Mouse (Mus musculus) retina, postnatal 7 days (tissue): ENCODE results near the gene Sema4b.
A peak's percentile ranks its signal among the peaks of the same experiment; 100 is the strongest.

Experiments
- DNase-seq: peaks from one replicate; pipeline ENCODE4 v3.0.0-alpha.2; 2012; ENCODE audit warnings: low read depth, low spot score

Gene Sema4b

GRCm38 (mm10) chr7:80197371-80197770 lies 10.7 kb downstream of the Sema4b start:
- no peak for DNase-seq

DNA sequence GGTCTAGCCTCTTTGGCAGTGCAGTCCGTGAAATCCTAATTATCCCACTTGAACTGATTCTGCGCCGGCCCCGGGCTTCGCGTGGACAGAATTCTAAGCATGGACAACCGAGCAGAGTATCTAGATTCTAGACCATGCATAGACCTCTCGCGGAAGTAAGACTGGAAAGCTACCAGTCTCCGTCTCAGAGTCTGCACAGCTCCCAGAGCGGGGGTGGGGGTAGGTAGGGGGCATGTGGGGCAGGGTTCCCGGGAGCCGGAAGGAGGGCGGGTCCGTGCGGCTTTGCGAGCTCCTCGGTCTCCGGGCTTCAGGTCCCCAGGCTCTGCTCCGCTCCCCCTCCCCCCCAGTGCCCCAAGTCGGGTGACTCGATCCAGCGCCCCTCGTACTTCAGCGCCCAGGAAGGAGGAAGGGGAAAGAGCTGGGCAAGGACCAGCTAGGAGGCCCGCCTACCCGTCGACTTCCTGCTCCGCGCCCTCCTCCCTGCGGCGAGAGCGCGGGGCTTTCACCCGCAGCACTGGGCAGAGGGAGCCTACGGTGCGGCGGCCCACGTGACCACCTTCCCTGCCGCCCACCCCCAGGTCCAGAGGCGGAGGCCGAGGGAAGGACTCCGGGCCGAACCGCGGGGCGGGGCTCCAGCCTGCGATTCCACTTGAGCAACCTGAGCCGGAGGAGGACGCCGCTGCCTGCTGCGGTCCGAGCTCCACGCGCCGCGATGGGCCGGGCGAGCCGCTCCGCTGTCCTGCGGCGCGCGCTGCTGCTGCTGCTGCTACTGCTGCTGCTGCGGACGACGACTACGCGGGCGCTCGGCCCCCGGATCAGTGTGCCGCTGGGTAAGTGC lies 11.5 kb downstream of the Sema4b start:
- DNase-seq, result peak; percentile 65

DNA sequence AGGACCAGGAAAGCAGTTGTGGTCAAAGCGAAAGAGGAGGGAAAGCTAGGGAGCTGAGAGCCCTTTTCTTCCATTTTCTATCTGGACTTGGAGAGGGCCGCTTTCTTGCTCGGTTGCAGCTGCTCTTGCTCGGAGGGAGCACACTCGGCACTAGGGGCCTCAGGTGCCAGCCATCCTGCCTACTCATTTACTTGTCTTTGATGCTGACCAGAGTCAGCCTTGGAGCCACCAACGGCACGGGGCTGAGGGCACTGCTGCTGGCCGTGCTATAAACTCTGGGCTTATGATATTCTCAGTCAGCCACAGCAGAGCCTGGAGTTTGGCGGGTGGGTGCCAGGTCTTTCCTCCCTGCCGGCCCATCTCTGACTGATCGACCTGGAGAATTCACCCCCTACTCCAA lies 12.2 kb downstream of the Sema4b start:
- no peak for DNase-seq

GRCm38 (mm10) chr7:80199286-80199685 lies 12.6 kb downstream of the Sema4b start:
- DNase-seq, result no peak

DNA sequence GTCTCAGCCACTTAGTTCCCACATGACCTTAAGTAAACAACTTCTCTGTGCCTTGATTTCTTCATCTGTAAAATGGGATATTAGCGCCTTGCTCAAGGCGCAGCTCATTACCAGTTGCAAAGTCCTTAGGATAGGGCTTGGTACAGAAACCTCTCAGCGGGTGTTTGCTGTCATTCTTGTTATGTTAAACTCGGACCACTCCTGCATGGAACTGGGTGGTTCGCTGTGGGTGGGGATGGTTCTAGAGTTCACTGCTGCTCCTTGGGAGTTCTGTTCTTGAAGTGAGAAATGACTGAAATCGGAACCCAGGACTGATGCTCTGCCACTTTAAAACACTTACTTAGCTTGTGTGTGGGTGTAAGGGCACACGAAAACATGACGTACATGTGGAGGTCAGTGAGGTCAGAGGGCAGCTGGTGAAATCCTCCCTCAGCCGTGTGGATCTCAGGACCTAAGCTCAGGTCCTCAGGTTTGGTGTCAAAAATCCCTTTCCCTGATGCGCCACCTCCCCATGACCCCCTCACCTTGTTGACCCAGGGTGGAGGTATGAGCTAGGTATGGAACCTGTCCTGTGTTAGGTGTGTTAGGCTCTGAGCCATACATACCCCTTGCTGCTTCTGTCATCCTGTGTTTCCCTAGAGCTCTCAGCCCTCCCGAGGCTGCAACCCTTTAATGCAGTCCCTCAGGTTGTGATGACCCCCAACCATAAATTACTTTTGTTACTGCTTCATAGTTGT lies 13.4 kb downstream of the Sema4b start:
- no peak for DNase-seq

DNA sequence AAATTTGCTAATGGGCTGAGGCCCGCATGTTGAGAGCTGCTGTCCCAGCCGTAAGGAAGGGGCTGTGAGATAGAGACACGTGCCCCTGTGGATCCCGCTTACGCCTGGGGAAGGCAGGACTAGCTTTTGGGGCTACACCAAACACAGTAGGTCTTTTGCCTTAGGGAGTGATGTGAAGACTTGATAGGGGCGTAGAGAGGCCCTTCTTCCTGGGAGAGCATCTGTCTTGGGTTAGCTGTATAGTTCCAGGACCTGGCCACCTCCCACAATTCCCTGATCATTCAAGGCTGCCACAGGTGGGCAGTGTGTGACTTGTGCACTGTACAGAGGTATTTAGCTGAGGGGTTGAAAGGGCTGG lies 13.9 kb downstream of the Sema4b start:
- DNase-seq, result no peak

- DNase-seq, result no peak
These were observed 14.4 kb downstream of the Sema4b start for GRCm38 (mm10) chr7:80200963-80201539.

DNA sequence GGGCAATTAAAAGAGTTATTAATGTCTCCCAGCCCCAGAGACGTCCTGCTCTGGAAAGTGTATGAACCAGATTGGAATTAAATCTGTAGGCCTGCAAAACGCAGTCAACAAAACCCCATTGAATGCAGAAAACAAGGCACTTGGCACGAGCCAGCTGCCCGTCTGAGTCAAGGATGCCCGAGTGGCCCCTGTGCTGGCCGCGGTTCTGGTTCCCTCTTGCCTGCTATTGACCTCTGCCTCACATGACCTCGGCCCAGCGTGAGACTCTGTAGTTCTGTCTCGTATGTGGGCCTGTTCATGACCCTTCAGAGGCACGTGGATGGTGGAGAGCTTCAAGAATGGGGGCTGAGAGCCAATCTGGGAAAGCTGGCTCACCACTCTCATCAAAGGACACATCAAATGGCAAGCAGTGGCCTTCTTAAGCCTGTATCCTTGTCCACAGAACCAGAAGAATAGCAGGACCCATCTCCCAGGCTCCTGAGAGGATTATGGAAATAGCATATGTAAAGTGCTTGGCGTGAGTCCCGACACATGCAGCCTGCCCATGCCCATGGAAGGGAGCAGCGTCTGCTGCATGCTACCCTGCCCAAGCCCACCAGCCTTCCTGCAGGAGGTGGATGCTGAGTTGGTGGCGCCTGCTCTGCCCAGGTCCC lies 15.4 kb downstream of the Sema4b start:
- DNase-seq, result no peak

- DNase-seq, result no peak
These were observed 16.3 kb downstream of the Sema4b start for GRCm38 (mm10) chr7:80202961-80203360.

DNA sequence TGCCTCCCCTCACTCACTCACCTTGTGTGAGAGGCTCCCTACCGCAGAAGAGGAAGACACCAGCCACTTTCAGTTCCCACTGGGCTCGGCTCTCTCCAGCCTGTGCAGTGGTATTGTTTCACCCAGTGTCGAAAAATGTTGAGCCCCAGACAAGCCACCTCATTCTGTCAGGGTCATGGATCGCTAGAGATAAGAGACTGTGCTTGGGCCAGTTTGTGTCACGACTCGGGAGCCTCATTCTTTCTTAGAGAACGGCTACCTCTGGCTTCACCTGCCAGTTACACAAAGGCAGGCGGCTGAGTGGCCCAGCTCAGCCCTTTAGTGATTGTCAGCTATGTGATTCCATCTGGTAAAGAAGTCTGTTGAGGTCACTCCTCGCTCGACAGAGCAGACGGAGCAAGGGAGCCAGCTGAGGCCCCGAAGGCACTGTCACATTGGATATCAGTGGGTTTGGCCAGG lies 17.0 kb downstream of the Sema4b start:
- DNase-seq, result no peak

GRCm38 (mm10) chr7:80204362-80204761 lies 17.7 kb downstream of the Sema4b start:
- DNase-seq, result no peak

DNA sequence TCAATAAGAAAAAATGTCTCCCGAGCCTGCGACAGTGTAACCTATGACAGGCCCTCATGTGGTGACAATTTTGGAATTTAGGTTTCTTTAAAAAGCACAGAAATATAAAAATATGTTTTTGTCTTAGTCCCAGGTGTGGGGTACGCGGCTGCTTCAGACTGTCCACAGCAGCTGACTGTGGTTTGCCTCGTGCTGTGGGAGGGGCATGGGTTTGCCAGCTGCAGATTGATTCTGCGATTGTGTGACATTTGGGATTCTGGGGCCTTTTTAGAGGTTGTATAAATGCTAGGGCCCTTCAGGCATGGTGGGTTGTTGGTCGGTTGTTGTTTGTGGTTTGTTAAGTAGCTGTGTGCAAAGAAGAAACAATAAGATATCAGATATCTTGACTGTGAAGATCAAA lies 18.3 kb downstream of the Sema4b start:
- DNase-seq, result no peak

DNA sequence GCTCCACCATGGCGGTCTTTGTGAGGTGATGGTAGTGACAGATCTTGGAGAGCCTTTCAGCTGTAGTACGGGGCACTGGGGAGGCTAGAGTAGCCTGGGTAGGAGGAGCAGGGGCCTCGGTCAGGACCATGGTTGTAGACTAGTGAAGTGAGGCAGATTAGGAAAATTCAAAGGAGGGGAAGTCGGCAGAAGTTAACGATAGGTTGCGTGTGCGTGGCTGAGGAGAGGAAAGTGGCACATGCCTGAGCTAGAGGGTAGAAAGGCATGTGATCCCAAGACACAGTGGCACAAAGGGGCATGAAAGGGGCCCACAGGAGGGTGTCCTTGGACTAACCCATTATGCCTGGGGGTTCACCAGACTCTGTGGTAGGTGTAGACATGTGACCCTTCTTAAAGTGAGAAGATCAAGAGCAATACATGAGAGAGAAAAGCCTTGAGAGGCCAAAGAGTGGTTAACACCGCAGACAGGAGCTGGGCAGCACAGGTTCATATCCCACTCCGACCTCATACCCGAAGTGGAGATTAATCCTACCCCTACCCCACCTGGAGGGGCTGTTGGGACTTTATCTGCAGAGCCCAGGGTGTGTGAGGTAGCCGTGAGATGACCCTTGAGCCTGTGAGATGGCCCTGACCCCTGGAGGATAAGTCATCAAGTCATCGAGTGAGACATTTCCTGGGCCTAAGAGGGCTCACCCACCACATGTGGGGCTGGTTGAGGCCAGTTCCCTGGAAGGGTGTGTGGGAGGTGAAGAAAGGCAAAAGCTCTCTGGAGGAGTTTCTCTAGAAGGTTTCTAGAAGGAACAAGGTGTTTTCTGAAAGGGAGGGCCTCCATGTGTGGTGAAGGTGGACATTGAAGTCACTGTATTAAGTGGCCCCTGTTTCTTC lies 19.3 kb downstream of the Sema4b start:
- no peak for DNase-seq

- no peak for DNase-seq
These were observed 20.7 kb downstream of the Sema4b start for GRCm38 (mm10) chr7:80207314-80207731.

DNA sequence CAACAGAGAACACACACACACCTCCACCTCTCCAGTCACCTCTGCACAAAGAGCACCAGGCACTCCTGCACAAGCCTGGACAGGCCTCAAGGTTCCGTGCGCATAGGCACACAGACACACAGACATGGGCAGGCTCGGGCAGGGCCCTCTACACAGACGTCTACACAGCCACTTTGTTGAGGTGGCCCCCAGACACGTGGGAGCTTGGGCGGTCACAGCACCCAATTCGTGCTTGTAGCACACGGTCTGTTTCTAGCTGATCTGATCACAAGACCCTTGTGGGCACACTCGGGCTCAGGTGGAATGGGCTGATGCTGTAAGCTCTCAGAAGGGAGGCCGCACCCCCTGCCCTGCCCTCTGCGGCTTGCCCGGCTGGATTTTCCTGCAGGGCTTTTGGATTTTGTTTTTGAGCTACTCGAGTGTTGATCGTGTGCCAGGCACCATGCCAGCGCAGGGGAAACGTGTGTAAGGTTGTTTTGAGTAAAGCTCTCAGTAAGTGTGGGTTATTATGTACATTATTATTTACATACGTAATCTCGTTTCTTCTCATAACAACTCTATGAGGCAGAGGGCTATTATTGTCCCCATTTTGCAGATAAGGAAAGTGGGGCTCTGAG lies 21.5 kb downstream of the Sema4b start:
- no peak for DNase-seq

DNA sequence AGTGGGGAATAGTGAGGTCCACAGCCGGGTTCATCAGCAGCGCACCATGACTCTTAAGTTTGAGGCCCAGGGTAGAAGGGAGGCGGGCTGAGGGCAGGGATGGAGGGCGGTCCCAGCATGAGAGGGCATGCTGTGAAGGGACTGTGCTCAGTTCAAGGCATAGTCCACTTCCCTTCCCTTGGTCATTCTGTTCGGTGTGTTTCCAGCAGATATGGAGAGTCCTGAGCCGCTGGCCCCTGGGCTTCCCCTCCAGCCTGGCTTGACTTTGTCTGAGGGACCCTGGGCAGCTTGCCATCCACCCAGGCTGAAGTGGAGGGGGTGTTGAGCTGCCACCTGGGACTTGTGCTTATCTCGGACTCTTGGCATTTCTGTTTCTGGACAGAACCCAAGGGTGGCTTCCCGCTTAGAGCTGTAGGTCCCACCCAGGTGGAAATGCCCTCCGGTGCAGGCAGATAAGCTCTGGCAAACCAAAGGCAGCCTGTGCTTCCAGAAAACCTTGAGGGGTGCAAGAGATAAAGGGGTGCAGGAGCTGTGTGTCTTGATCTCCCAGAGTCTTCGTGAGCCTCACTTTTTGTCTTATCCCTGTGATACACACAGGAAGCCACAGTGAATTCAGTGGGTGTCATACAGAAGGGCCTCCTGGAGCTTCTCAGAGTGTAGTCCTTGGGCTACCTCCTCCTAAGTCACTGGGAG lies 22.2 kb downstream of the Sema4b start:
- DNase-seq, result no peak

DNA sequence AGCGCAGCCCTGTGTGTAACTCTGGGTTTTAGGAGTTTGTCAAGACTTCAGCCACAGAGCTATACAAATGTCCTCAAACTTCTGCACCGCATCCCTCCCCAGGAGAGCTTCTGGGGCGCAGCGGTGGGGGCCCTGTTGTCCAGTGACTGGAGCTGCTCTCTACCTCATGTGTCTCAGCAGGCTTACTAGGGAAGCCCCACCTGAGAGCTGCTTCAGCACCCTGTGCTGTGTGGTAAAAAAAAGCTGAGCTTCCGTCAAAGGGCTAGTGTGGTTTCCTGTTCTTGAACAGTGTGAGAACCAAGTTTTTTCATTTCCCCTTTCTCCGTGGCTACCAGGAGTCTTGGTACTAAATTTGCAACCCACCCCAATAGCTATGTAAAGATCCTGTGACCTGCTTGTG lies 23.0 kb downstream of the Sema4b start:
- no peak for DNase-seq

- DNase-seq, result no peak
These were observed 24.3 kb downstream of the Sema4b start for GRCm38 (mm10) chr7:80210982-80211381.

- no peak for DNase-seq
These were observed 27.0 kb downstream of the Sema4b start for GRCm38 (mm10) chr7:80213604-80214003.

DNA sequence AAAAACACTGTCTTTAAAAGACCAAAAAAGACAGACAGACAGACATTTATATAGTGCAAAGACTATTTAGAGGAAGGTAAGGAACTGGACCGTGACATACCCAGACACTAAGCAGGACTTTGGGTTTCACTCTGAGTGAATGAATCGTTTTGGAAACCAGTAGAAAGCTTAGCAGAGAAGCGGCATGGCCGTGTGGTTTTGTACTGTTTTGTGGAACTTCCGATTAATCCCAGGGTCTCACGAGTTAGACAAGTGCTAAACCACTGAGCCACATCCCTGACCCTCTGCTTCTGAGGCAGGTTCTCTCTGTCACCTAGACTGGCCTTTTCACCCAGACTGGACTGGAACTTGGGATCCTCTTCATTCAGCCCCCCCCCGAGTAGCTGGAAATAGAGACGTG lies 27.8 kb downstream of the Sema4b start:
- DNase-seq, result no peak
